Mouse (Mus musculus): ENCODE measurements around the gene Slc7a10.
A peak's percentile ranks its signal among the peaks of the same experiment; 100 is the strongest.

Gene Slc7a10

GRCm38 (mm10) chr7:35211791-35212190 is 25.6 kb downstream of the Slc7a10 start:
- TF ChIP-seq GATA4 (IDR thresholded peaks at IDR 0.05; ENCODE audit: insufficient replicate concordance, low read length), result no peak

GRCm38 (mm10) chr7:35214442-35215222 is 28.4 kb downstream of the Slc7a10 start:
- no peak for TF ChIP-seq GATA4 (IDR thresholded peaks at IDR 0.05; ENCODE audit: insufficient replicate concordance, low read length)

GRCm38 (mm10) chr7:35215225-35215624 is 29.0 kb downstream of the Slc7a10 start, which contains the start of gene Lrp3:
Gene Lrp3, minus strand, starts transcription at chr7:35215498.
- peak; percentile 83; the same call in 1 of the 2 replicates for TF ChIP-seq GATA4 (IDR thresholded peaks at IDR 0.05; ENCODE audit: insufficient replicate concordance, low read length)

GRCm38 (mm10) chr7:35215731-35216130 is 29.5 kb downstream of the Slc7a10 start:
- TF ChIP-seq GATA4 (IDR thresholded peaks at IDR 0.05; ENCODE audit: insufficient replicate concordance, low read length), result no peak

GRCm38 (mm10) chr7:35220694-35221365 is 34.6 kb downstream of the Slc7a10 start:
- TF ChIP-seq GATA4 (IDR thresholded peaks at IDR 0.05; ENCODE audit: insufficient replicate concordance, low read length), result no peak

GRCm38 (mm10) chr7:35230333-35230732 is 44.1 kb downstream of the Slc7a10 start:
- TF ChIP-seq GATA4 (IDR thresholded peaks at IDR 0.05; ENCODE audit: insufficient replicate concordance, low read length), result no peak

GRCm38 (mm10) chr7:35232796-35233455 is 46.7 kb downstream of the Slc7a10 start:
- TF ChIP-seq GATA4 (IDR thresholded peaks at IDR 0.05; ENCODE audit: insufficient replicate concordance, low read length), result no peak

- TF ChIP-seq GATA4 (IDR thresholded peaks at IDR 0.05; ENCODE audit: insufficient replicate concordance, low read length), result no peak
Measured at GRCm38 (mm10) chr7:35233861-35234260, 47.7 kb downstream of the Slc7a10 start.

- TF ChIP-seq GATA4 (IDR thresholded peaks at IDR 0.05; ENCODE audit: insufficient replicate concordance, low read length), result no peak; the same call in 1 of the 2 replicates
Measured at GRCm38 (mm10) chr7:35234361-35235245, 48.4 kb downstream of the Slc7a10 start.

GRCm38 (mm10) chr7:35235308-35235707 is 49.1 kb downstream of the Slc7a10 start:
- no peak for TF ChIP-seq GATA4 (IDR thresholded peaks at IDR 0.05; ENCODE audit: insufficient replicate concordance, low read length)

All from liver, adult (tissue).